Mouse (Mus musculus): ENCODE results near the gene Cxcl9.

The Cxcl9 gene

DNA sequence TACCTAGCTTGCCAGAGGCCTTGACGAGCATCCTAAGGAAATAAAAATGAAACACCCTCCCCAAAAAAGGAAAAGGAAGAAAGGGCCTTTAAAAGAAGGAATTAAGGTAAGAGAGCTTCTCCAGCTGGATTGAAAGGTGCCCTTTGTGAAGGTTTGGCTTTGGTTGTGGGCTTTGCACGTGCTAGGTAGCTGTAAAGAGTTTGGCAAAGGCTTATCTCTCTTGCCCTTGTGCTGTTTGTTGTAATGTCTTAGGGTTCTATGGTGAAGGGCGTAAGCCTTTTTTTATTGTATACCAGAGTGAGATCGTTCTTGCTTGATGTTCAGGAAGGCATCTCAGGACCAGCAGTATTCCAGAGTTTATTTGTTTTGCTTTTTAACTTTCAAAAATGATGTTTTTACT lies 12.7 kb upstream of the Cxcl9 start:
- no peak for DNase-seq (ENCODE audit: low spot score in 2 of 2)

- no peak for DNase-seq (ENCODE audit: low spot score in 2 of 2)
These were observed 8.9 kb upstream of the Cxcl9 start for GRCm38 (mm10) chr5:92336743-92337142.

GRCm38 (mm10) chr5:92332359-92332840 lies 4.5 kb upstream of the Cxcl9 start:
- DNase-seq (ENCODE audit: low spot score in 2 of 2), result no peak

GRCm38 (mm10) chr5:92331635-92332338 lies 3.9 kb upstream of the Cxcl9 start, which contains the start of gene Art3:
Art3 (plus strand) TSS chr5:92331827.
- no peak for DNase-seq (ENCODE audit: low spot score in 2 of 2)

DNA sequence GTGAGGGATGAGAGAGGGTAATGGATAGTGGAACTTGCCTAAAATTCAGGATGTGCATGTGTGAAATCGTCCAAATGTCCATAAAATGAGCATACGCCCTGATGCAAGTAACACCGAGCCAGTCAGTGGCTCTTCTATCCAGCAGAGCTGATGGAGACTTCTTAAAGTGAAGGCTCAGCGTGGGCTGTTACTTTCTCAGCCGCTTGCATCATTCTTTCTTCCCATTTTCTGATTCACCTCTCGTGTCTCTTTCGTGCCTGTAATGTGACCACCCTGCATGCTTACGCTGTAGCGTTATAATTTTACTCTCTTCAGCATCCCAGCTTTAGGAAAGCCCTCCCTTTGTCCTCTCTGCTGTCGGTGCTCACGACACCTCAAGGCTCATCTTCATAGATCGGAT lies 3.2 kb upstream of the Cxcl9 start:
- DNase-seq (ENCODE audit: low spot score in 2 of 2), result no peak

GRCm38 (mm10) chr5:92327367-92327766 lies 512 bp downstream of the Cxcl9 start:
- no peak for DNase-seq (ENCODE audit: low spot score in 2 of 2)

- DNase-seq (ENCODE audit: low spot score in 2 of 2), result peak in 1 of 2 experiments; percentile 51
These were observed 4.6 kb downstream of the Cxcl9 start for GRCm38 (mm10) chr5:92323264-92323663.

- no peak for DNase-seq (ENCODE audit: low spot score in 2 of 2)
These were observed 5.3 kb downstream of the Cxcl9 start for GRCm38 (mm10) chr5:92322612-92323011.

DNA sequence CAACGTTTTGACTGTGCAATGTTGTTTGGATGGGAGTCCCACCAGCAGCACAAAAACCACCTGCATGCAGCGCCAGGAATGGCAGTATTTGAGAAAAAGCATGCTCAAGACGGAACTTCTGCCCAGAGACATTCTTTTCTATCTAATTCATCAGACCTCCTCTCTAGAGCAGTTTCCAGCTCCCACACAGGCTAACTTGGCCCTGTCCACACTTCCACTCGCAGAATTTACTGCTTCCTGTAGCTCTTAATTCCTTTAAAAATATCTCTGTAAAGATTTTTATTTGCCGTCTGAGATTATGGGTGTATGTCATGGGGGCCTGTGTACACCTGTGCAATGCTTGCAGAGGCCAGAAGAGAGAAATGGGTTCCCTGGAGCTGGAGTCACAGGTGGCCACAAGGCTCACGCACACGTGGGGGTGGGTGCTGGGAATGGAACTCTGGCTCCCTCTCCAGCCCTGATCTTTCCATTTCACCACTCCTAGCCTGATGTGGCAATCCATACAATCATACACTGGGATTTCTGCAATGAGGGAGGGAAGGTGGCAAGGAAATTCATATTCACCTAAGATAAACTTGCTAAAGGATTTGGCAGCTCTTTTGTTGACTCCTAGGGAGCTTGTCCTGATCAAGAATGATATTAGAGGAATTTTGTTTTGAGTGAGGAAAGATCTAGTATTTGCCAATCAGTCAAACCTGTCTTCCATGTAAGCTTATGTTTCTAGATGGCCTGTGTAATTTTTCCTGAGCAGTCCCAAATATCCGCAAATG lies 6.1 kb downstream of the Cxcl9 start:
- DNase-seq (ENCODE audit: low spot score in 2 of 2), result no peak

DNA sequence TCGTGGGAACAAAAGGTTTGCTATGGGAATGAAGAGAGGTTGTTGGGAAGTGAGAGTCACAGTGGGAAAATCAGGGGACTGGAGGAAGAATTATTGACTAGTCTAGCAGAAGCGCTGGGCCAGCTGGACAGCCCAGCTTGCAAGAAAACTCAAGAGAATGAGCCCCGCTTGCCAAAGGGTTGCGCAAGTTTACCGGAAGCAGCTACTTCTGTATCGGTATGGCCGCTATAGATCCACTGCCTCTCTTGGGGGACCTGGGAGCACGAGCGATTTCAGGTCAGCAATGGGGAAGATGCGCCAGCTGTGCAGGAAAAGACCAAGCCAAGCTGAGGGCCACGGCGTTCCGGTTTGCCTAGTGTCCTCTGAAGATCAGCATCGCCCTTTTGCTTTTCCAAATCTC lies 9.3 kb downstream of the Cxcl9 start:
- DNase-seq (ENCODE audit: low spot score in 2 of 2), result no peak

DNA sequence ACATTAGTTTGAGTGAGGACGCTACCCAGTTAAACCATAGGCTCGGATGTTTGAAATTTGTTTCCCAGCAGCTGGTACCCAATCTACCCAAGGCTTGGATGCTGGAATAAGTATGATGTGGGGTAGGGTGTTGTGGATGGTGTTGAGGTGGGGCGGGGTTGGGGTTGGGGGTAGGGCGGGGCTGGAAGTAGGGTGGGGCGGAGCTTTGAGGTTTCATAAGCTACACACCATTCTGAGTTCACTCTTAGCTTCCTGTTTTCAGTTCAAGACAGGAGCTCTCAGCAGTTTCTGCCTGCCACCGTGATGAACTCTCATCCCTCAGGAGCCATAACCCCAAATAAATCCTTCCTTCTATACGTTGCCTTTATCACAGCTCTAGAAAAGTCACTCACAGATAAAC lies 9.8 kb downstream of the Cxcl9 start:
- no peak for DNase-seq (ENCODE audit: low spot score in 2 of 2)

- no peak for DNase-seq (ENCODE audit: low spot score in 2 of 2)
These were observed 14.1 kb downstream of the Cxcl9 start for GRCm38 (mm10) chr5:92313776-92314175.

- peak; percentile 57 to 85 for DNase-seq (ENCODE audit: low spot score in 2 of 2)
These were observed 15.7 kb downstream of the Cxcl9 start for GRCm38 (mm10) chr5:92312046-92312715.

DNA sequence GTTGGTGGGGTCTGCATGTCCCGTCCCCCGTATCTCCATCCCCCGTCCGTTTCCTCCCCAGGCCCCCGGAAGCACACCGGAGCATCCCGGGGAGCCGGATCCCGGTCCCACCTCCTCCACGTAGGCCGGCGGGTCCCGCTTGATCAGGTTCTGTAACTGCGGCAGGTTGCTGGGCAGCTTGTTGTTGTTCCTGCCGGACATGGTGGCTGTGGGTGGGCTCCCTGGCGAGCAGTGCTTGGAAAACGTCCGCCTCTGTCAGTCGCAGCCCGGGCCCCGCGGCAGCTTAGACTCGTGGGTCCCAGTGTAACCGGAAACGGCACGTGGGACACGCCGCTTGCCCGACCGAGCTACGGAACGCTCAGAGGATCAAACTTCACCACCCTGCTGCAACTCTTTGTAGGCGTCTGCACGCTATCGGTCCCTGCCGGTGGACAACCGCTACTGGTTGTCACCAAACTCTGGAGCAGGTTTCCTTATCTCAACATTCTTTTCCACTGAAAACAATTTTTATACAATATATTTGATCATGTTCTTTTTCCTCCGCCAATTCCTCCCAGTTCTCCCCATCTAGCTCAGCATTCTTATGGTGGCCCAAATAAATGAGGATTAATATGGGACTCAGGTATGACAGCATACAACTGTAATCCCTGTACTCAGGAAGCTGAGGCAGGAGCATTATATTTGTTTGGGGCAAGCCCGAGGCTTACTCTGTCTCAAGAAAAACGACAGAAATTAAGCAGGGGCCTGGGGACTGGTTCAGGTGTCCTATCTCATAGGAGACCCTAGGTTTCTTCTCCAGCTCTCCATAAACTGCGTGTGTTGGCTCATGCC lies 18.0 kb downstream of the Cxcl9 start, which contains the start of gene Sdad1:
TSS of gene Sdad1 (minus strand) at position 799 of the 831 bp plus-strand sequence.
- peak; percentile 89 to 93 for DNase-seq (ENCODE audit: low spot score in 2 of 2)

DNA sequence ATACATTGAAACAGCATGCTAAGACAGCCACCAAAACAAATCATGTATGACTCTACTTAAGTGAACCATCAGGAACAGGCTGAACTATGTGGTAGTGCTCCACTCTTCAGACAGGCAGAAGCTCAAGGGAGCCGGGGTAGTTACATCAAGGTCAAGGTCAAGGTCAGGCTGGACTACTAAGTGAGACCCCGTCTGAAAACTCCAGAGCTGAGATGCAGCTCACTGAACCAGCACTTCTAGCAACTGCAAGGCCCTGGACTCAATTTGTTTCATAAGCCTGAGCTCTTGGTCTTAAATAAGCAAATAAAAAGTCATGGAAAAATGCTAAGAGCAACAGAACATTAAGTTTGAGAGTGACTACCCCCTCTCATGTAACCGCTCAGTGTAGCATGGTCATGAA lies 23.6 kb downstream of the Cxcl9 start:
- DNase-seq (ENCODE audit: low spot score in 2 of 2), result no peak

- DNase-seq (ENCODE audit: low spot score in 2 of 2), result no peak
These were observed 25.6 kb downstream of the Cxcl9 start for GRCm38 (mm10) chr5:92302149-92302840.

- DNase-seq (ENCODE audit: low spot score in 2 of 2), result no peak
These were observed 33.4 kb downstream of the Cxcl9 start for GRCm38 (mm10) chr5:92294525-92294924.

DNA sequence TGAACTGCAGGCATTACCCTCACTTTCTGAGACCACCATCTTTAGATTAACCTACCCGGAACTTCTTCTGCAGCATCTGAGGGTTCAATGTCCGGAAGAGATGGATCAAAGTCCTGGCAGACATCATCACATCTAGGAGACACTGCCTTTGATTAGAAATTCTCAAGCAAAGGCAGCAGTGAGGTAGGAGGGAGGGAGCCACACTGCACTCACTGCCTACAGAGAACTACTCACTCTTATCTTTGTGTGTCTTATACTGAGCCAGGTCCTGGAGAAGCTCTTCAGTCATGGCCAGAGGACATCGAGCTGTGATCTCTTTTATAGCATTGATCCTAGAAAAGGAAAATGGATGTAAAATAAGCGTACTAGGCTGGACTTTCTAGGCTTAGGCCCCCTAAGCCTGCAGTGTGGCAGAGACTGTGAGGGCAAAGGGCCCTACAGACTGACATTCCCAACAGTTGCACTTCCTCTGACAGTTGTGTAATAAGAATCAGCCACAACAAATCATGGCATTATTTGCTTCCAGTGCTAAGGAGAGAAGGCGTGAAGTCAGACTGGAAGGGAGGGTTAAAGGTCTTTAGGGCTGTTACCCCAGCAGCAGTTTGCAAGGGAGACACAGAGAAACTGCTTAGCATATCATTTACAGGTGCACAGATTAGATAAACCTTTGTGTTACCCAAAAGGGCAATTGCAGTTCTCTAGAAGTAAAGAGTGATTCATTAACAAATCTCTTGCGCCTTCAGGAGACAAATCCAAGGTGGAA lies 36.0 kb downstream of the Cxcl9 start:
- no peak for DNase-seq (ENCODE audit: low spot score in 2 of 2)

- no peak for DNase-seq (ENCODE audit: low spot score in 2 of 2)
These were observed 40.0 kb downstream of the Cxcl9 start for GRCm38 (mm10) chr5:92287840-92288239.

DNA sequence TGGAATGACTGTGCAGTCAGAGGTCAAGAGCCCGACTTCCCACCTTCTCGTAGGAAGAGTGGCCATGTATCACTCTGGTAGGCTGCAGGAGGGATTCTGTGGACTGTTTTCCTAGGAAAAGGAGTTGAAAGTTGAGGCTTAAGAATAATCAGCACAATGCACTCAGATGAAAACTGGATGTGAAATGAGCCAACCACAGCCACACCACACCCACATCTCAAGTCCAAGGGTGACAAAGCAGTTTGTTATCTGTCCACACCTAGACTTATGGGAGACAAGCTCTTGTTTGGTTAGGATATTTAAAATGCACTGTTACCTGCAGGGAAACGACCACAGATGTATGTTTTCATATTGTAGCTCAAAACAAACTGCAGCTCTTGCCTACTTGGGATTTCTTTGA lies 44.8 kb downstream of the Cxcl9 start:
- DNase-seq (ENCODE audit: low spot score in 2 of 2), result no peak
